Mouse (Mus musculus): ENCODE data around the gene Setd6. TPM values are rescaled to one million over a fixed set of nuclear protein-coding genes. Genes with fewer than 3 reads are reported as not detected.

Setd6 gene
- polyA plus RNA-seq, 1 experiment from 2014 or later, result 19.9 TPM

DNA sequence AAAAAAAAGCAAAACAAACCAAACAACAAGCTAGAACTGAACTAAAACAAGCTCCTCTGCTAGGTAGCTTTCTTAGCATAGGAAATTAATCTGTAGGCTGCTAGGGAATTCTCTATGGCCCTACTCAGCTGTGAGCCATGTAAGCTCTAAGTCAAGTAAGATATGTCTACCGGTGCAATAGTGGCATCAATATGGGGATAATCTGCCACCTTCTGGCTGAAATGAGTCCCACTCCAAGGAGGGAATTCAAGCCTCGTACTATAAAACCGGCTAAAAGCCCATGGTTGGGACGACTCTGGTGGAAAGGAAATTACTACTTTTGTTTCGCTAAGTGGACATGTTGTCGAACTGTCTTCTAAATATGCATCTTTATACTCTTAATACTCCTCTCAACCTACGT lies 22.9 kb downstream of the Setd6 start:
- Histone ChIP-seq H3K4me2 (no peak overlapping the region), H3K4me3 (ENCODE audit: low read depth, low read length) (no peak overlapping the region), H3K9me3 (ENCODE audit: low read depth, low read length) (no peaks in the 10 kb centered on the region), H3K27me3 (ENCODE audit: insufficient read depth, low read length) (no peaks in the 10 kb centered on the region), H3K36me3 (ENCODE audit: insufficient read depth) (peaks cover 92% of the 10 kb centered on the region), H3K9ac (no peak overlapping the region), H3K27ac (ENCODE audit: low read depth) (no peak overlapping the region), H3K4me1 (ENCODE audit: insufficient read depth) (no peaks in the 10 kb centered on the region)
- DNase-seq, result peak; percentile 37
- TF ChIP-seq CTCF (IDR thresholded peaks at IDR 0.05; ENCODE audit: low read depth), result 0 out of 2 replicates have a peak, but pooled peaks have one; percentile 16
- no peak for ATAC-seq (ENCODE audit: insufficient read depth)
- 79% methylated on average over 7 of the region's 7 CpGs for WGBS

DNA sequence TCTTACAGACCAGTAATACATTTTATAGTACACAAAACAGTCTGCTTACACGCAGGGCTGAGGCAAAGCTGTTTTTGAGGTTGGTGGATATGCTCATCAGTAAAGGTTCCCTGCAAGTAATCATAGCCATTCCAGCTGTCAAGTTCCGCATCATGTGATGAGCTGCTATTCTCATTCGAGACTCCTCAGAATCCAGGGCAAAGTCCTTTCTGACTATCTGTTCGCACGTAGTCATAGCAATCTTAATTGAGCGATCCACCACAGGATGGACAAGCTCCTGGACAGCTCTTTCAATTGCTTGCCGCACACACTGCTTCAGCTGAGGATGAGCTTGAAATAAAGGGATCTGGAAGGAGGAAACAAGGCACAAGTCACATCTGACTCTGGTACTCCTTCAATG lies 26.1 kb downstream of the Setd6 start:
- ATAC-seq (ENCODE audit: insufficient read depth), result no peak
- no peak overlapping the region for H3K4me3 ChIP-seq (ENCODE audit: low read depth, low read length)
- TF ChIP-seq CTCF (IDR thresholded peaks at IDR 0.05; ENCODE audit: low read depth), result no peak
- H3K4me1 ChIP-seq (ENCODE audit: insufficient read depth), result no peaks in the 10 kb centered on the region
- H3K27me3 ChIP-seq (ENCODE audit: insufficient read depth, low read length), result no peaks in the 10 kb centered on the region
- no peaks in the 10 kb centered on the region for H3K9me3 ChIP-seq (ENCODE audit: low read depth, low read length)
- no peak overlapping the region for H3K27ac ChIP-seq (ENCODE audit: low read depth)
- 89% methylated on average over 7 of the region's 7 CpGs for WGBS
- H3K9ac ChIP-seq, result no peak overlapping the region
- H3K4me2 ChIP-seq, result no peak overlapping the region
- DNase-seq, result no peak
- peaks cover 94% of the 10 kb centered on the region for H3K36me3 ChIP-seq (ENCODE audit: insufficient read depth)

DNA sequence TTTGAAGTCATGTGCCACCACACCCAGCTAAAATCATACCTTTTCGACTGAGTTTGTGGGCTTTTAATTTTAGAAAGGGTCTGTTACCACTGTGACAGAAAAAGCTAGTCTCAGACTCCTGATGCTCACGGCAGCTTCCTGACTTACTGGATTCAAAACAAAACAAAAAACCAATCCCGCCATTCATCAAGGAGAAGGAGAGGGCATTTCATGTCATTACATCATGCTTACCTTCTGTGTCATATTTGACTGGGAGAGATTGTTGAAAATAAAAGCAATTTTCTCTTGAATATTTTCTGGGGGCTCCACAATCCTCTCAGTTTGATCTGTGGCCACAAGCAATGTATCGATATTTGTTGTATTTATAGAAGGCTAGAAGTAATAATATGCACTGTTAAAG lies 32.3 kb downstream of the Setd6 start:
- ATAC-seq (ENCODE audit: insufficient read depth) (no peak), DNase-seq (no peak)
- Histone ChIP-seq H3K4me2 (no peak overlapping the region), H3K4me3 (ENCODE audit: low read depth, low read length) (no peak overlapping the region), H3K9me3 (ENCODE audit: low read depth, low read length) (no peaks in the 10 kb centered on the region), H3K27ac (ENCODE audit: low read depth) (no peak overlapping the region), H3K9ac (no peak overlapping the region), H3K4me1 (ENCODE audit: insufficient read depth) (no peaks in the 10 kb centered on the region), H3K27me3 (ENCODE audit: insufficient read depth, low read length) (no peaks in the 10 kb centered on the region), H3K36me3 (ENCODE audit: insufficient read depth) (peaks cover 94% of the 10 kb centered on the region)
- no peak for TF ChIP-seq CTCF (IDR thresholded peaks at IDR 0.05; ENCODE audit: low read depth)
- 91% methylated on average over 4 of the region's 4 CpGs for WGBS

DNA sequence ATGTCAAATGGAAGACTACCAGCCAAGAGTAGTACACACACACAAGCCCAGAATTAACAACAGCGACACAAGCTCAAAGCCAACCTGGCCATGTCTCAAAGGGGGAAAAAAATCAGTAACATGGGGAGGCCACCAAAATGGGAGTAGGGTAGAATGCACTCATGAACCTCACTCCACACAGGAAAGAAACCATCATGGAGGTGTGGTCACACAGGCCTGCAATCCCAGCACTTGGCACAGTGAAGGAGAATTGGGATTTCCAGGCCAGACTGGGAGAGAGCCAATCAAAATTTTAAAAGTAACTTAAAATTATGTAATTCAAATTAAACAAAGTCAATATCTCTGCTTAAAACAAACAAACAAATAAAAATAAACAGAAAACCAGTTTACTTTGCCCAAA lies 36.2 kb downstream of the Setd6 start:
- ATAC-seq (ENCODE audit: insufficient read depth) (no peak), DNase-seq (no peak)
- Histone ChIP-seq H3K4me3 (ENCODE audit: low read depth, low read length) (no peak overlapping the region), H3K9me3 (ENCODE audit: low read depth, low read length) (no peaks in the 10 kb centered on the region), H3K4me1 (ENCODE audit: insufficient read depth) (no peaks in the 10 kb centered on the region), H3K27ac (ENCODE audit: low read depth) (no peak overlapping the region), H3K9ac (no peak overlapping the region), H3K4me2 (no peak overlapping the region), H3K27me3 (ENCODE audit: insufficient read depth, low read length) (no peaks in the 10 kb centered on the region), H3K36me3 (ENCODE audit: insufficient read depth) (peaks cover 89% of the 10 kb centered on the region)
- no peak for TF ChIP-seq CTCF (IDR thresholded peaks at IDR 0.05; ENCODE audit: low read depth)
- 97% methylated on average over 1 of the region's 1 CpGs for WGBS

DNA sequence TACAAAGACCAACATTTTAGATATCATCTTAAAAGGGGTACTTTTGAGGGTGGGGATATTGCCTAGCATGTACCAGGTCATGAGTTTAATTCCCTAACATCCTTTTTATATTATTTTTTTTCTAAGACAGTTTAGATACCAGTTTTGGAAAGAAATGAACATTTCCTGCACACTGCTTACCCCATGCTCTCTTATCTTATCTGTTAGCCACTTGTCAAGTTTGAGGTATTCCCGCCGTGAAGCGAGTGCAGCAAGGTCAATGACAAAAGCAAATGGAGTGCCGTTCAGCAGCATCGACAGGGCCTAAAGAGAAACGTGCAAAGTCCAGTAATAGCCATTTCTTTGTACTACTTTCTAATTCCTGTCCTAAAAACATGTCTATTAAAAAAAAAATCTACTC lies 44.6 kb downstream of the Setd6 start:
- Histone ChIP-seq H3K27ac (ENCODE audit: low read depth) (no peak overlapping the region), H3K9ac (no peak overlapping the region), H3K4me1 (ENCODE audit: insufficient read depth) (no peaks in the 10 kb centered on the region), H3K27me3 (ENCODE audit: insufficient read depth, low read length) (no peaks in the 10 kb centered on the region), H3K4me2 (no peak overlapping the region), H3K4me3 (ENCODE audit: low read depth, low read length) (no peak overlapping the region), H3K9me3 (ENCODE audit: low read depth, low read length) (no peaks in the 10 kb centered on the region), H3K36me3 (ENCODE audit: insufficient read depth) (peaks cover 89% of the 10 kb centered on the region)
- no peak for TF ChIP-seq CTCF (IDR thresholded peaks at IDR 0.05; ENCODE audit: low read depth)
- ATAC-seq (ENCODE audit: insufficient read depth) (no peak), DNase-seq (no peak)
- 34% methylated on average over 6 of the region's 6 CpGs for WGBS

DNA sequence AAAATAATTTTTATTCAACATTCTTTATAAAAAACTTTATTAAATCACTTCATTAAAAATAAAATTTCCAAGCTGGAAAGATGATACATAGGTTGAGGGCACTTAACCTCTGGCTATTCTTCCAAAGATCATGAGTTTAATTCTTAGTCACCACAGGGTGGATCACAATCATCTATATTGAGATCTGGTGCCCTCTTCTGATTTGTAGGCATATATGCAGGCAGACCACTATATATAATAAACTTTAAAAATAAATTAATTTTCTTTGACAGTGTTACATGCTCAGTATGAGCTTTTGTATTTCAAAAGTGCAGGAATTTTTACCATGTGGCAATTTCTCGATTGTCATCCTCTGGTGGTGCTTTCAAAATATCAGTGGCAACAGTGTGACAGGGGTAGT lies 48.5 kb downstream of the Setd6 start:
- WGBS, result 81% methylated on average over 1 of the region's 1 CpGs
- Histone ChIP-seq H3K36me3 (ENCODE audit: insufficient read depth) (peaks cover 94% of the 10 kb centered on the region), H3K9ac (no peak overlapping the region), H3K4me3 (ENCODE audit: low read depth, low read length) (no peak overlapping the region), H3K27me3 (ENCODE audit: insufficient read depth, low read length) (no peaks in the 10 kb centered on the region), H3K4me1 (ENCODE audit: insufficient read depth) (no peaks in the 10 kb centered on the region), H3K27ac (ENCODE audit: low read depth) (no peak overlapping the region), H3K9me3 (ENCODE audit: low read depth, low read length) (no peaks in the 10 kb centered on the region), H3K4me2 (no peak overlapping the region)
- TF ChIP-seq CTCF (IDR thresholded peaks at IDR 0.05; ENCODE audit: low read depth), result no peak
- ATAC-seq (ENCODE audit: insufficient read depth) (no peak), DNase-seq (no peak)

Small RNAs within 50 kb of the gene (microRNA-seq; reads per million reads assigned to microRNA genes)
- 0.95 reads per million for gene Mir7073 (ENCODE audit: borderline number of aligned reads)

Other genes with a start within 250 kb of the Setd6 start
- gene Csnk2a2, start 225.8 kb upstream of the Setd6 start, polyA plus RNA-seq (2014; fragmentation: Nextera tagmentation; extraction: Ambion mirVana), result 18.4 and 22.8 TPM in 2 replicates
- gene Ccdc113, start 181.8 kb upstream of the Setd6 start, polyA plus RNA-seq (2014; fragmentation: Nextera tagmentation; extraction: Ambion mirVana), result 0.24 and 0.53 TPM in 2 replicates
- gene Prss54, start 139.5 kb upstream of the Setd6 start, polyA plus RNA-seq (2014; fragmentation: Nextera tagmentation; extraction: Ambion mirVana), result not detected in 2 replicates
- gene Gins3, start 82.4 kb upstream of the Setd6 start, polyA plus RNA-seq (2014; fragmentation: Nextera tagmentation; extraction: Ambion mirVana), result 26.5 and 31.6 TPM in 2 replicates
- 11.4 and 14.6 TPM in 2 replicates for gene Ndrg4, start 38.9 kb upstream of the Setd6 start, polyA plus RNA-seq (2014; fragmentation: Nextera tagmentation; extraction: Ambion mirVana)
- gene Cnot1, start 91.6 kb downstream of the Setd6 start, polyA plus RNA-seq (2014; fragmentation: Nextera tagmentation; extraction: Ambion mirVana), result 123 and 131 TPM in 2 replicates
- gene Sap18b, start 109.5 kb downstream of the Setd6 start, polyA plus RNA-seq (2014; fragmentation: Nextera tagmentation; extraction: Ambion mirVana), result 347 and 362 TPM in 2 replicates
- gene Slc38a7, start 137.7 kb downstream of the Setd6 start, polyA plus RNA-seq (2014; fragmentation: Nextera tagmentation; extraction: Ambion mirVana), result 12.9 and 14.1 TPM in 2 replicates
- gene Got2, start 172.7 kb downstream of the Setd6 start, polyA plus RNA-seq (2014; fragmentation: Nextera tagmentation; extraction: Ambion mirVana), result 59.5 and 62.0 TPM in 2 replicates

All from lung, embryonic 14.5 days (tissue).